Mouse (Mus musculus) activated CD4-positive, CD25-positive, alpha-beta regulatory T cell, adult 9 weeks (primary cell): ENCODE measurements around the gene Zfand6. TPM values are rescaled to one million over a fixed set of nuclear protein-coding genes. Genes with fewer than 3 reads are reported as not detected.

Experiments used
- polyA plus RNA-seq: library from polyadenylated mRNA; unstranded; fragments of 100-300 nt; shearing (Covaris generic); gene quantifications from one replicate; pipeline ENCODE4 v1.2.1, GENCODE M21; 2017

The Zfand6 gene
- polyA plus RNA-seq = 196 TPM

GRCm38 (mm10) chr7:84689251-84690100 is at the start of gene Zfand6:
Zfand6 (minus strand) TSS chr7:84689959.

GRCm38 (mm10) chr7:84606293-84606749 is 83.4 kb downstream of the Zfand6 start, which contains the start of gene Fah:
Fah (minus strand) TSS chr7:84606722.

Other genes starting within 250 kb of the Zfand6 start
- not detected for gene Gm2115, start 161.0 kb downstream of the Zfand6 start, polyA plus RNA-seq
- 12.5 TPM for gene Fah, start 83.2 kb downstream of the Zfand6 start, polyA plus RNA-seq
- gene Olfr291, start 163.6 kb upstream of the Zfand6 start, polyA plus RNA-seq = not detected